Mouse (Mus musculus) forebrain, embryonic 16.5 days (tissue): Measurements from ENCODE around the gene Flt3. TPM values are rescaled to one million over a fixed set of nuclear protein-coding genes. Genes with fewer than 3 reads are reported as not detected.

Experiments used
- ATAC-seq: fragments of 200-750 bp; cut with Nextera tagmentation; 2 replicates; pipeline ENCODE4 v1.8.0; 2017; ENCODE audit warnings: mild to moderate bottlenecking, moderate library complexity
- H3K27ac ChIP-seq: fragments of 300-500 bp; sonication (generic); 2 replicates; pipeline ENCODE4 v1.5.1; 2014; ENCODE audit warnings: low read length, control low read depth
- H3K27me3 ChIP-seq: fragments of 300-500 bp; sonication (generic); replicated peaks from 2 replicates; pipeline ENCODE4 v1.6.1; 2014; ENCODE audit warnings: low read length; ENCODE audit not compliant: control insufficient read depth, insufficient read depth
- H3K36me3 ChIP-seq: fragments of 300-500 bp; sonication (generic); 2 replicates; pipeline ENCODE4 v1.6.1; 2014; ENCODE audit not compliant: control insufficient read depth, insufficient read depth
- H3K4me1 ChIP-seq: fragments of 300-500 bp; sonication (generic); replicated peaks from 2 replicates; pipeline ENCODE4 v1.6.1; 2014; ENCODE audit warnings: low read length; ENCODE audit not compliant: control insufficient read depth, insufficient read depth
- H3K4me2 ChIP-seq: fragments of 300-500 bp; sonication (generic); 2 replicates; pipeline ENCODE4 v1.6.1; 2014; ENCODE audit warnings: mild to moderate bottlenecking, low read length, control low read depth
- H3K4me3 ChIP-seq: fragments of 300-500 bp; sonication (generic); replicated peaks from 2 replicates; pipeline ENCODE4 v1.5.1; 2014; ENCODE audit warnings: mild to moderate bottlenecking, low read length, control low read depth
- H3K9ac ChIP-seq: fragments of 300-500 bp; sonication (generic); replicated peaks from 2 replicates; pipeline ENCODE4 v1.6.1; 2014; ENCODE audit warnings: low read depth, low read length, control low read depth
- H3K9me3 ChIP-seq: fragments of 300-500 bp; sonication (generic); 2 replicates; pipeline ENCODE4 v1.6.1; 2016; ENCODE audit warnings: low read length; ENCODE audit not compliant: control insufficient read depth
- WGBS: fragments of 180-500 bp; shearing (Covaris S2); extraction: QIAGEN DNeasy Blood & Tissue Kit; methylation state at CpG from one replicate; pipeline ENCODE4 v1.1.7; 2014; 5-methylcytosine and 5-hydroxymethylcytosine counted together
- polyA plus RNA-seq: library from polyadenylated mRNA; unstranded; fragments of >200 nt; fragmentation: Nextera tagmentation; extraction: Ambion mirVana; gene quantifications from 2 replicates; pipeline ENCODE4 v1.2.1, GENCODE M21; 2015

The Flt3 gene
- polyA plus RNA-seq, 1 experiment from 2014 or later = 0.18 TPM

DNA sequence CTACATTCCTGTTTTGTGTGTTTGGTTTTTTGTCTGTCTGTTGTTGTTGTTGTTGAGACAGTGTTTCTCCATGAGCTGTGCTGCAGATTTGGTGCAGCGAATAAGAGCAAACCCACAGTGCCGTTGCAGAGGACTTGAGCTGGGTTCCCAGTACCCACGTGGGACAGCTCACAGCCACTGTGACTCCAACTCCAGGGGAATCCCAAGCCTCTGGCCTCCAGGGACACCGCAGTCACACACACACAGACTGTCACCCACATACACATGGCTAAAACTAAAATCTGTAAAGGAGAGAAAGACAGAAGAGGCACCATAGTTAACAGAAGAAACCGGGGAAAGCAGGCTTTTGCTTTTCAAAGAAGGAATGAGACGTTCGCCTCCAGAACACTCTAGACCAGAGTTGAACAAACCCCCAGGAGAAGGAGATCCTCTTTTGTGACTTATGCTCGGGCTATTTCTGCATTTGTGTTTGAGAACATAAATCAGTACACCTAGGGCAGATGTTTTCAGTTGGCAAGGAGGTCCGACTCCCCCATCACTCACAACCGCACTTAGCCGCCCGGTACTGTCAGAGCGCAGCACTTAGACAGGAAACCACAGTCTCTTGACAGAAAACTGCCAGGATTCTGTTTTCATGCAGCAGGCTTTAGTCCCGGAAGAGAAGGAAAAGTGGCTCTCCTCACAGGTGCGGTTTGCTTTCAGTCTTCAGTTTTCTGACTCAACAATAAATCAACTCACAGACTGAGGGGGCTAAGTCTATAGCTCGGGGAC is 34.1 kb downstream of the Flt3 start:
- WGBS = 77% methylated on average over 16 of the region's 16 CpGs
- Histone ChIP-seq H3K27ac (no peak overlapping the region), H3K36me3 (no peaks in the 10 kb centered on the region), H3K9ac (no peak overlapping the region), H3K9me3 (no peaks in the 10 kb centered on the region), H3K27me3 (no peaks in the 10 kb centered on the region), H3K4me2 (no peak overlapping the region), H3K4me1 (no peaks in the 10 kb centered on the region), H3K4me3 (no peak overlapping the region)
- ATAC-seq = no peak

DNA sequence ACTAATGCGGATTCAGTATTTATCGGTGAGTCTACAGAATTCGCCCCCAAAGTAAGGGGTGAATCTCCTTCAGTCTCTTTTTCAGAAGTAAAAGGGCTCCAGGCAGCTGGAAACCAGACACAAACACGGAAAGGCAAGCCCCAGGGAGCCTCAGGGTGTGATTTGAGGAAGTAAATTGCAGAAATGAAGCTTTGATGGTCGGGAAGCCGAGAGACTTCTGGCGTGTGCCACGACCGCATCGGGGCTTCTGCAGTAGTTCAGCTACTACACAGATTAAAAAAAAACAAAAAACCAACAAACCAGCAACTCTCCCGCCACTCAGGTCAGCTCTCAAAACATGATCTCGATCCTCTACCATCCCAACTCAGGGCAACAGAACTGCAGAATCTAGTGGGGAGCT is 37.2 kb downstream of the Flt3 start:
- H3K27ac ChIP-seq = no peak overlapping the region
- no peaks in the 10 kb centered on the region for H3K4me1 ChIP-seq
- H3K4me3 ChIP-seq = no peak overlapping the region
- no peak overlapping the region for H3K9ac ChIP-seq
- H3K36me3 ChIP-seq = no peaks in the 10 kb centered on the region
- H3K27me3 ChIP-seq = no peaks in the 10 kb centered on the region
- H3K9me3 ChIP-seq = no peaks in the 10 kb centered on the region
- H3K4me2 ChIP-seq = no peak overlapping the region
- WGBS = 78% methylated on average over 12 of the region's 12 CpGs
- no peak for ATAC-seq

DNA sequence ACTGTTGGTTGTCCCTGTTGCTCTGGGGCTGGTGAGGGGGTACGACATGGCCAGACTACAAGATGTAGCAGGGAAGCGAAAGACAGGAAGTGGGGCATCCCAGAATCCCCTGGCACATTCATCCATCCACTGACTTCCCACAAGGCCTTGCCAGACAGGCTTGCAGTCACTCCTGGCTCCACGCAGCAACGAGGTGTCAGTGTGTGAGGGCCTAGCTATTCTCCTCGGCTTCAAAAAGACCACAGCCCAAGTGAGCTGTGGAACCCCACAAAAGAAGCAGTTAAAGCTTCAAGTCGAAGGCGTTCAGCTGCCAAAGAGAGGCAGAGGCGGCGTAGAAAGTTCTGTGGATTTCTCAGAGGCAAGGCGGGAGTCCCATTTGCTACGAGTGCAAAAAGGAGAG is 41.8 kb downstream of the Flt3 start:
- H3K36me3 ChIP-seq = no peaks in the 10 kb centered on the region
- no peaks in the 10 kb centered on the region for H3K9me3 ChIP-seq
- H3K4me1 ChIP-seq = no peaks in the 10 kb centered on the region
- no peaks in the 10 kb centered on the region for H3K27me3 ChIP-seq
- 89% methylated on average over 11 of the region's 11 CpGs for WGBS
- H3K4me2 ChIP-seq = no peak overlapping the region
- H3K4me3 ChIP-seq = no peak overlapping the region
- no peak for ATAC-seq
- H3K27ac ChIP-seq = no peak overlapping the region
- H3K9ac ChIP-seq = no peak overlapping the region

DNA sequence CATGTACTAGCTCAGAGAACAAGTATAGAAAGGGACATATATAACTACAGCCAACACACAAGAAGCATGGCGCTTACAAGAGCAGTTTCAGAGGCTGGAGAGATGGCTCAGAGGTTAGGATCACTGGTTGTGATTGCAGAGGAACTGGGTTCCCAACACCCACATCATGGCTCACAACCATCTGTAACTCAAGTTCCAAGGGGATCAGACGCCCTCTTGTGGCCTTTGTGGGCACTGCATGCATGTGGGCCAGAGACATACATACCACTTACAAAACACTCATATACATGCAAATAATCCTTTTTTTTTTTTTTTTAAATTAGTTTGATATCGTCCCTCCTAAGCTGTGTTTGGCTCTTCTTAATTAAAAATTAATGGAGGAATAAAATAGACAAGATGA is 42.8 kb downstream of the Flt3 start:
- Histone ChIP-seq H3K27me3 (no peaks in the 10 kb centered on the region), H3K4me2 (no peak overlapping the region), H3K9me3 (no peaks in the 10 kb centered on the region), H3K27ac (no peak overlapping the region), H3K4me3 (no peak overlapping the region), H3K36me3 (no peaks in the 10 kb centered on the region), H3K4me1 (no peaks in the 10 kb centered on the region), H3K9ac (no peak overlapping the region)
- 46% methylated on average over 3 of the region's 3 CpGs for WGBS
- ATAC-seq = no peak

DNA sequence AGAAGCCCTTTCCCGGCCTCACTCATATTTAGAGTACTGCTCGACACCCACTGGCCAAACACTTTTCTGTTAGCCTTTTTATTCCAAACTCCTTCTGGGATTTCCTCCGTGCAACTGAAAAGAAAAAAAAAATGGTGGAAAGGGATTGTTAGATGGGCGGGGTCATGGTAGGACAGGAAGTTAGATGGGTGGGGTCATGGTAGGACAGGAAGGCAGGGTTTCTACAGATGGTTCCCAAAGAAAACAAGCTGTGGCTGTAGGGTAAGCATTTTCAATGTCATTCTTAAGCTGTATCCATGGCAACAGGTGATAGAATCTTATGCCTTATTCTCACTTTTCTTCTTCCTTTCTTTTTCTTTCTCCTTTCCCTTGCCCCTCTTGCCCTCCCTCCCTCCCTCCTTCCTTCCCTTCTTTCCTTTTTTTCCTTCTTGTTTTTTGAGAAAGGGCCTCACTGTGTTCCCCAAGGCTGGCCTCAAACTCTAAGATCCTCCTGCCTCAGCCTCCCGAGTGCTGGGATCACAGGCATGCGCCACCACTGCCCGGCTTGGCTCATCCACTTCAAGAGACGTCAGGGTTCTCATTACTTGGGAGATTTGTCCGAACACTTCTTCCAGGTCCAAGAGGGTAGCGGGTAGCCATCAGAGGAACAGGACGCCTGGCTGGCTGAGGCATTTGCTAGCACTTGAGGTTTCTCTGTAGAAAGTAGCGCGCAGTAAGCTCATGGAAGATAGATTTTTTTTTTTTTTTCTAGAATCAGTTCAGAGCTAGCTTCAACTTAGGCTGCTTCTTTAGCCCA is 43.8 kb downstream of the Flt3 start:
- Histone ChIP-seq H3K4me3 (no peak overlapping the region), H3K9ac (no peak overlapping the region), H3K27ac (no peak overlapping the region), H3K9me3 (no peaks in the 10 kb centered on the region), H3K4me2 (no peak overlapping the region), H3K4me1 (no peaks in the 10 kb centered on the region), H3K36me3 (no peaks in the 10 kb centered on the region), H3K27me3 (no peaks in the 10 kb centered on the region)
- no peak for ATAC-seq
- WGBS = 93% methylated on average over 13 of the region's 13 CpGs

DNA sequence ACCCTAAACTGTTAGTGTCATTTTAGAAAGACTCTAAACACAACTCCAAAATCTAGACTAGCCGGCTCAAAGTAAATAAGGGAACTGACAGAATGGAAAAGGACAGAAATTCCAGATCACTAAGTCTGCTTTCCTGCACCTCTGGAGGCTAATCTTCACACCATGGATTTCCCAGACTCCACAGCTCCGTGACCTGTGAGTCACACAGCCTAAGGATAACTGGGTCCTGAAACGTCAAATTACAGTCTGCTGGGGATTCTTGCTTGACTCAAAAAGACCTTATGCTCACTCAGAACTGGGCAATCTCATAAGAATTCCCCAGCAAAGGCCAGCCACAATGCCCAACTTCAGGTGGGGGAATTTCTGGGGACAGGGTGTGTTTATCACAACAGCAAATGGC is 44.5 kb downstream of the Flt3 start:
- no peak overlapping the region for H3K27ac ChIP-seq
- no peak overlapping the region for H3K4me3 ChIP-seq
- no peaks in the 10 kb centered on the region for H3K36me3 ChIP-seq
- 88% methylated on average over 3 of the region's 3 CpGs for WGBS
- H3K9ac ChIP-seq = no peak overlapping the region
- no peaks in the 10 kb centered on the region for H3K27me3 ChIP-seq
- no peak overlapping the region for H3K4me2 ChIP-seq
- H3K4me1 ChIP-seq = no peaks in the 10 kb centered on the region
- no peak for ATAC-seq
- no peaks in the 10 kb centered on the region for H3K9me3 ChIP-seq

DNA sequence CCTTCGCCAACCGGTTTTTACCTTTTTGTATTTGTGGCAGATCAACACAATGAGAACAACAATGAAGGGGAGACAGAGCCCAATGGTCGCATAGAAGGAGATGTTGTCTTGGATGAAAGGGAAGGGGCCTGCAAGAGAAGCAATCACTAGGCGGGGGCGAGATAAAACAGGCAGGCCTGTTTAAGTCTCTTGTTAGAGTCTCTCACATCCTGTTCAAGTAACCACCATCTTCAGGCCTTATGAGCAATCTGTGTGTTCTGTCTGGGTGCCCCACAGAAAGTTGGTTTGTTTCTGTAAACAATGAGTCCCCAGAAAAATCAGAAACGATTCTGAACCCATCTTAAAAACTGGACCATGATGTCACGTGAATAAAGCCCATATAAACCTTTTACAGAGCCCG is 45.3 kb downstream of the Flt3 start:
- Histone ChIP-seq H3K9me3 (no peaks in the 10 kb centered on the region), H3K4me1 (no peaks in the 10 kb centered on the region), H3K9ac (no peak overlapping the region), H3K4me3 (no peak overlapping the region), H3K27me3 (no peaks in the 10 kb centered on the region), H3K36me3 (no peaks in the 10 kb centered on the region), H3K4me2 (no peak overlapping the region), H3K27ac (no peak overlapping the region)
- ATAC-seq = no peak
- WGBS = 72% methylated on average over 8 of the region's 8 CpGs

DNA sequence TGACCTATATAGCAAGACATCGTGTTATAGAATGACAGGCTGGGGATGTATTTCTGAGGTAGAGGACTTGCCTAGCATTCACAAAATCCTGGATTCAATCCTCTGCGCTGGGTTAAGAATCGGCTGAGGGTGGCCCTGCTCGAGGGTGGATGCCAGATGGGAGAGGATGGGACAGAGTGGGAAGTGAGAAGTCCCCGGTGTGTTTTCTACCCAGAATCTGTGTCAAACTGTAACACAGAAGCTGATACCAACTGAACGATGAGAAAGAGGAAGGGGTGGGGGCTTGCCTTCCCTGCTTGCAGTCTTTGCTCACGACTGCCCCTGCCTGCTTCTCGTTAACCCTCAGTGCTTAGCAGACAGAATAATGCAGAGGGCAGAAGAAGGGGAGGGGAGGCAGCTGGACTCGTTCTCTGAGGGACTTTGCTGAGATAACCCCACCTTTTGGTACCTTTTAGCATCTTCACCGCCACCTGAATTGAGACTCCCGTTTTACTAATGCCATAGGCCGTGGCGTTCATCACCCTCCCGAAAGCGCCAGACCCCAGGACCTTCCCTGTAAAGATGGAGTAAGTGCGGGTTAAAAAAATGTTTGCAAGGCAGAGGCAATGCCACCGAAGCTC is 46.0 kb downstream of the Flt3 start:
- 58% methylated on average over 17 of the region's 17 CpGs for WGBS
- Histone ChIP-seq H3K4me2 (no peak overlapping the region), H3K4me1 (no peaks in the 10 kb centered on the region), H3K27me3 (no peaks in the 10 kb centered on the region), H3K36me3 (no peaks in the 10 kb centered on the region), H3K4me3 (no peak overlapping the region), H3K9ac (no peak overlapping the region), H3K9me3 (no peaks in the 10 kb centered on the region), H3K27ac (no peak overlapping the region)
- no peak for ATAC-seq

DNA sequence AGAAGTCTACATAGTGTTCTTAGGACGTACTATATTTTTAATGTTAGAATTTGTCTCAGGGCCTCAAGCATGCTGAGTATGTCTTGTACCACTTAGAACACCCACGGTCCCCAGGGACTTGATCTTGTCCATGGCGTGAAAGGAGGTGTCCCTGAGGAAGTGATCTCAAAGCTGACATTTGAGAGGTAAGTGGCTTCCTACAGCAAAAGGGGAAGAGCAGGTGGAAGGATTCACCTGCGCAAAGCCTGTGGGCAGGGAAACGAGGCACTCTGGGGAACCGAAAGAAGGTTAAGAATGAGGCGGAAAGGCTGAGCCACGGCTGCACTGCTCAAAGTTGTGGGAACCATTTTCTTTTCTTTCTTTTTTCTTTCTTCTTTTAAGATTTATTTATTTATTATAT is 48.4 kb downstream of the Flt3 start:
- H3K4me1 ChIP-seq = no peaks in the 10 kb centered on the region
- no peaks in the 10 kb centered on the region for H3K9me3 ChIP-seq
- no peak overlapping the region for H3K4me2 ChIP-seq
- no peaks in the 10 kb centered on the region for H3K36me3 ChIP-seq
- no peak overlapping the region for H3K4me3 ChIP-seq
- WGBS = 91% methylated on average over 8 of the region's 8 CpGs
- no peak overlapping the region for H3K27ac ChIP-seq
- no peaks in the 10 kb centered on the region for H3K27me3 ChIP-seq
- H3K9ac ChIP-seq = no peak overlapping the region
- ATAC-seq = no peak
